Mouse (Mus musculus) heart, embryonic 13.5 days (tissue): ENCODE results near the gene Fbxo41. TPM values are rescaled to one million over a fixed set of nuclear protein-coding genes. Genes with fewer than 3 reads are reported as not detected.
A peak's percentile ranks its signal among the peaks of the same experiment; 100 is the strongest.

Experiments
- ATAC-seq: fragments of 200-750 bp; cut with Nextera tagmentation; 2 replicates; pipeline ENCODE4 v1.8.0; 2017; ENCODE audit warnings: moderate TSS enrichment; ENCODE audit not compliant: insufficient number of reproducible peaks, low FRiP score, low TSS enrichment; ENCODE audit errors: extremely low read depth
- H3K27ac ChIP-seq: fragments of 300-500 bp; sonication (generic); replicated peaks from 2 replicates; pipeline ENCODE4 v1.5.1; 2015; ENCODE audit warnings: moderate library complexity, mild to moderate bottlenecking, inconsistent platforms
- H3K27me3 ChIP-seq: fragments of 300-500 bp; sonication (generic); replicated peaks from 2 replicates; pipeline ENCODE4 v1.6.1; 2015; ENCODE audit warnings: mild to moderate bottlenecking, inconsistent platforms
- H3K36me3 ChIP-seq: fragments of 300-500 bp; sonication (generic); 2 replicates; pipeline ENCODE4 v1.6.1; 2015; ENCODE audit warnings: mild to moderate bottlenecking, inconsistent platforms
- H3K4me1 ChIP-seq: fragments of 300-500 bp; sonication (generic); 2 replicates; pipeline ENCODE4 v1.6.1; 2015; ENCODE audit warnings: inconsistent platforms
- H3K4me2 ChIP-seq: fragments of 300-500 bp; sonication (generic); 2 replicates; pipeline ENCODE4 v1.6.1; 2015; ENCODE audit warnings: inconsistent platforms, mild to moderate bottlenecking, moderate library complexity
- H3K4me3 ChIP-seq: fragments of 300-500 bp; sonication (generic); 2 replicates; pipeline ENCODE4 v1.5.1; 2015; ENCODE audit warnings: moderate library complexity, mild to moderate bottlenecking, inconsistent platforms
- H3K9ac ChIP-seq: fragments of 300-500 bp; sonication (generic); 2 replicates; pipeline ENCODE4 v1.6.1; 2015; ENCODE audit warnings: inconsistent platforms, mild to moderate bottlenecking, moderate library complexity
- H3K9me3 ChIP-seq: fragments of 300-500 bp; sonication (generic); 2 replicates; pipeline ENCODE4 v1.6.1; 2016; ENCODE audit warnings: inconsistent platforms
- WGBS: fragments of 180-500 bp; shearing (Covaris S2); methylation state at CpG from one replicate; pipeline ENCODE4 v1.1.7; 2015; ENCODE audit warnings: mixed read lengths; 5-methylcytosine and 5-hydroxymethylcytosine counted together
- polyA plus RNA-seq: library from polyadenylated mRNA; unstranded; fragments of >200 nt; fragmentation: Nextera tagmentation; extraction: Ambion mirVana; gene quantifications from 2 replicates; pipeline ENCODE4 v1.2.1, GENCODE M21; 2015

Fbxo41 gene
- polyA plus RNA-seq, 1 experiment from 2014 or later = 0.05 TPM

- 1% methylated on average over 88 of the region's 88 CpGs for WGBS
- Histone ChIP-seq H3K4me3 (peak overlapping the region; percentile 53), H3K36me3 (no peaks in the 10 kb centered on the region), H3K27me3 (peaks cover 99% of the 10 kb centered on the region), H3K4me2 (peak overlapping the region; percentile 85), H3K4me1 (peaks cover 26% of the 10 kb centered on the region), H3K27ac (no peak overlapping the region), H3K9me3 (no peaks in the 10 kb centered on the region), H3K9ac (no peak overlapping the region)
- no peak for ATAC-seq
Measured at GRCm38 (mm10) chr6:85511286-85512055, 8.7 kb upstream of the Fbxo41 start.

GRCm38 (mm10) chr6:85510476-85510875, 7.7 kb upstream of the Fbxo41 start:
- H3K27me3 ChIP-seq = peaks cover 99% of the 10 kb centered on the region
- peaks cover 26% of the 10 kb centered on the region for H3K4me1 ChIP-seq
- no peak for ATAC-seq
- 2% methylated on average over 6 of the region's 6 CpGs for WGBS
- H3K27ac ChIP-seq = no peak overlapping the region
- H3K9ac ChIP-seq = no peak overlapping the region
- no peak overlapping the region for H3K4me3 ChIP-seq
- H3K36me3 ChIP-seq = no peaks in the 10 kb centered on the region
- H3K4me2 ChIP-seq = no peak overlapping the region
- no peaks in the 10 kb centered on the region for H3K9me3 ChIP-seq

- Histone ChIP-seq H3K4me1 (peaks cover 23% of the 10 kb centered on the region), H3K27me3 (peaks cover 99% of the 10 kb centered on the region), H3K9ac (no peak overlapping the region), H3K4me2 (no peak overlapping the region), H3K4me3 (no peak overlapping the region), H3K36me3 (no peaks in the 10 kb centered on the region), H3K27ac (no peak overlapping the region), H3K9me3 (no peaks in the 10 kb centered on the region)
- no peak for ATAC-seq
- 38% methylated on average over 5 of the region's 5 CpGs for WGBS
Measured at GRCm38 (mm10) chr6:85508602-85509001, 5.8 kb upstream of the Fbxo41 start.

- no peak for ATAC-seq
- no peak overlapping the region for H3K4me2 ChIP-seq
- no peak overlapping the region for H3K9ac ChIP-seq
- H3K27me3 ChIP-seq = peaks cover 99% of the 10 kb centered on the region
- H3K4me3 ChIP-seq = no peak overlapping the region
- H3K9me3 ChIP-seq = no peaks in the 10 kb centered on the region
- H3K27ac ChIP-seq = no peak overlapping the region
- no peaks in the 10 kb centered on the region for H3K36me3 ChIP-seq
- peaks cover 14% of the 10 kb centered on the region; the same call in 1 of the 2 replicates for H3K4me1 ChIP-seq
- WGBS = 66% methylated on average over 2 of the region's 2 CpGs
Measured at GRCm38 (mm10) chr6:85504908-85505307, 2.1 kb upstream of the Fbxo41 start.

GRCm38 (mm10) chr6:85502103-85502910, 487 bp downstream of the Fbxo41 start:
- peaks cover 91% of the 10 kb centered on the region for H3K27me3 ChIP-seq
- H3K4me3 ChIP-seq = peak overlapping the region; percentile 75
- WGBS = 3% methylated on average over 33 of the region's 37 CpGs
- no peaks in the 10 kb centered on the region for H3K36me3 ChIP-seq
- peak overlapping the region; percentile 95 for H3K4me2 ChIP-seq
- ATAC-seq = no peak
- peaks cover 14% of the 10 kb centered on the region; the same call in 1 of the 2 replicates for H3K4me1 ChIP-seq
- no peak overlapping the region for H3K27ac ChIP-seq
- H3K9ac ChIP-seq = peak overlapping the region; percentile 80
- no peaks in the 10 kb centered on the region for H3K9me3 ChIP-seq

GRCm38 (mm10) chr6:85501571-85502102, 1.2 kb downstream of the Fbxo41 start:
- ATAC-seq = no peak
- Histone ChIP-seq H3K9ac (no peak overlapping the region), H3K36me3 (no peaks in the 10 kb centered on the region), H3K4me1 (peaks cover 14% of the 10 kb centered on the region; the same call in 1 of the 2 replicates), H3K27me3 (peaks cover 92% of the 10 kb centered on the region), H3K9me3 (no peaks in the 10 kb centered on the region), H3K4me2 (peak overlapping the region; percentile 95; the same call in 1 of the 2 replicates), H3K4me3 (peak overlapping the region; percentile 75; the same call in 1 of the 2 replicates), H3K27ac (no peak overlapping the region)
- 17% methylated on average over 6 of the region's 6 CpGs for WGBS

GRCm38 (mm10) chr6:85500416-85500815, 2.4 kb downstream of the Fbxo41 start:
- Histone ChIP-seq H3K4me2 (no peak overlapping the region), H3K36me3 (no peaks in the 10 kb centered on the region), H3K9me3 (no peaks in the 10 kb centered on the region), H3K27me3 (peaks cover 88% of the 10 kb centered on the region), H3K9ac (no peak overlapping the region), H3K4me3 (no peak overlapping the region), H3K4me1 (peaks cover 14% of the 10 kb centered on the region; the same call in 1 of the 2 replicates), H3K27ac (no peak overlapping the region)
- ATAC-seq = no peak
- WGBS = 37% methylated on average over 1 of the region's 1 CpGs

- Histone ChIP-seq H3K9me3 (no peaks in the 10 kb centered on the region), H3K36me3 (no peaks in the 10 kb centered on the region), H3K4me1 (peaks cover 13% of the 10 kb centered on the region; the same call in 1 of the 2 replicates), H3K4me3 (no peak overlapping the region), H3K9ac (no peak overlapping the region), H3K27ac (no peak overlapping the region), H3K27me3 (peaks cover 71% of the 10 kb centered on the region), H3K4me2 (no peak overlapping the region)
- 51% methylated on average over 9 of the region's 9 CpGs for WGBS
- ATAC-seq = no peak
Measured at GRCm38 (mm10) chr6:85498147-85498546, 4.6 kb downstream of the Fbxo41 start.

- H3K27me3 ChIP-seq = peaks cover 59% of the 10 kb centered on the region
- no peak overlapping the region for H3K9ac ChIP-seq
- ATAC-seq = no peak
- H3K4me3 ChIP-seq = no peak overlapping the region
- H3K4me1 ChIP-seq = peaks cover 1% of the 10 kb centered on the region; the same call in 1 of the 2 replicates
- H3K36me3 ChIP-seq = no peaks in the 10 kb centered on the region
- H3K9me3 ChIP-seq = no peaks in the 10 kb centered on the region
- no peak overlapping the region for H3K4me2 ChIP-seq
- H3K27ac ChIP-seq = no peak overlapping the region
Measured at GRCm38 (mm10) chr6:85496976-85497375, 5.8 kb downstream of the Fbxo41 start.

GRCm38 (mm10) chr6:85491606-85492005, 11.2 kb downstream of the Fbxo41 start:
- H3K4me1 ChIP-seq = no peaks in the 10 kb centered on the region
- H3K36me3 ChIP-seq = no peaks in the 10 kb centered on the region
- 69% methylated on average over 3 of the region's 3 CpGs for WGBS
- no peak overlapping the region for H3K9ac ChIP-seq
- H3K9me3 ChIP-seq = peaks cover 1% of the 10 kb centered on the region; the same call in 1 of the 2 replicates
- H3K27ac ChIP-seq = no peak overlapping the region
- H3K4me3 ChIP-seq = no peak overlapping the region
- H3K27me3 ChIP-seq = peaks cover 30% of the 10 kb centered on the region
- no peak for ATAC-seq
- no peak overlapping the region for H3K4me2 ChIP-seq

GRCm38 (mm10) chr6:85490252-85490651, 12.5 kb downstream of the Fbxo41 start:
- no peaks in the 10 kb centered on the region for H3K4me1 ChIP-seq
- H3K27me3 ChIP-seq = peaks cover 34% of the 10 kb centered on the region
- ATAC-seq = no peak
- H3K9me3 ChIP-seq = peaks cover 4% of the 10 kb centered on the region; the same call in 1 of the 2 replicates
- no peak overlapping the region for H3K27ac ChIP-seq
- H3K36me3 ChIP-seq = no peaks in the 10 kb centered on the region
- 87% methylated on average over 4 of the region's 4 CpGs for WGBS
- no peak overlapping the region for H3K4me2 ChIP-seq
- H3K4me3 ChIP-seq = no peak overlapping the region
- H3K9ac ChIP-seq = no peak overlapping the region
